Mouse (Mus musculus): ENCODE data around the gene Irf9. TPM values are rescaled to one million over a fixed set of nuclear protein-coding genes. Genes with fewer than 3 reads are reported as not detected.

The Irf9 gene
- polyA plus RNA-seq, 1 experiment from 2014 or later = 11.6 TPM

- H3K27me3 ChIP-seq (replicated peaks) = no peaks in the 10 kb centered on the region
- peaks cover 12% of the 10 kb centered on the region for H3K4me1 ChIP-seq
- peak overlapping the region; percentile 57 for H3K4me3 ChIP-seq (replicated peaks)
- peaks cover 13% of the 10 kb centered on the region; the same call in 1 of the 2 replicates for H3K36me3 ChIP-seq
- 32% methylated on average over 5 of the region's 5 CpGs for WGBS
- no peaks in the 10 kb centered on the region for H3K9me3 ChIP-seq
- no peak overlapping the region for H3K27ac ChIP-seq
- H3K9ac ChIP-seq = no peak overlapping the region
- ATAC-seq (ENCODE audit: insufficient read depth, low FRiP score, low read depth) = no peak
- peak overlapping the region; percentile 87 for H3K4me2 ChIP-seq
Measured at GRCm38 (mm10) chr14:55584303-55584701, 19.1 kb upstream of the Irf9 start.

GRCm38 (mm10) chr14:55584702-55585565 lies 18.4 kb upstream of the Irf9 start, which contains the start of gene Emc9:
Gene Emc9 (minus strand): TSS chr14:55585302.
- Histone ChIP-seq H3K27me3 (replicated peaks) (no peaks in the 10 kb centered on the region), H3K9me3 (no peaks in the 10 kb centered on the region), H3K4me3 (replicated peaks) (peak within 1 kb of the TSS; percentile 57), H3K9ac (peak within 1 kb of the TSS; percentile 19; the same call in 1 of the 2 replicates), H3K4me2 (peak within 1 kb of the TSS; percentile 87), H3K27ac (peak within 1 kb of the TSS; percentile 54), H3K4me1 (peaks cover 12% of the 10 kb centered on the region), H3K36me3 (peaks cover 13% of the 10 kb centered on the region; the same call in 1 of the 2 replicates)
- WGBS = 4% methylated on average over 43 of the region's 43 CpGs
- ATAC-seq (ENCODE audit: insufficient read depth, low FRiP score, low read depth) = peak; percentile 91

DNA sequence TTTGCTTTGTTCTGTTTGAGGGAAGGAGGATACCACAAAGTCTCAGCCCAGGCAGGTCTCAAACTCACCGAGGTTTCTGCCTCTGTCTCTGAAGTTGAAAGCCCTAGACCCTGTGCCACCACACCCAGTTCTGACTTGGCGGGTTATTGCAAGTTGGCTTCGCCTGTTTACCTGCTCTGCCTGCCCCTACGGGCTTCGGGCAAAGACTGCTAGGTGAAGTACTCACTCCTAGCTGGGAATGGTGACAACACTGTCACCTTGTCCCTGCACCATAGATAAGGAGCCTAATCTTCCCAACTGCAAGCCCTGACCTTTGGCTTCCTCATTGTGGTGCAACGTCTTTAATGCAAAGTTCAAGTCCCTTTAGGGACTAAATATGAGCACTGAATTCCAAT lies 17.8 kb upstream of the Irf9 start:
- peak overlapping the region; percentile 54 for H3K27ac ChIP-seq
- H3K4me3 ChIP-seq (replicated peaks) = peak overlapping the region; percentile 57
- peak; percentile 51; the same call in 1 of the 2 replicates for ATAC-seq (ENCODE audit: insufficient read depth, low FRiP score, low read depth)
- peaks cover 18% of the 10 kb centered on the region for H3K4me1 ChIP-seq
- H3K27me3 ChIP-seq (replicated peaks) = no peaks in the 10 kb centered on the region
- peak overlapping the region; percentile 87 for H3K4me2 ChIP-seq
- 39% methylated on average over 6 of the region's 6 CpGs for WGBS
- no peaks in the 10 kb centered on the region for H3K9me3 ChIP-seq
- peaks cover 10% of the 10 kb centered on the region; the same call in 1 of the 2 replicates for H3K36me3 ChIP-seq
- H3K9ac ChIP-seq = peak overlapping the region; percentile 19; the same call in 1 of the 2 replicates

DNA sequence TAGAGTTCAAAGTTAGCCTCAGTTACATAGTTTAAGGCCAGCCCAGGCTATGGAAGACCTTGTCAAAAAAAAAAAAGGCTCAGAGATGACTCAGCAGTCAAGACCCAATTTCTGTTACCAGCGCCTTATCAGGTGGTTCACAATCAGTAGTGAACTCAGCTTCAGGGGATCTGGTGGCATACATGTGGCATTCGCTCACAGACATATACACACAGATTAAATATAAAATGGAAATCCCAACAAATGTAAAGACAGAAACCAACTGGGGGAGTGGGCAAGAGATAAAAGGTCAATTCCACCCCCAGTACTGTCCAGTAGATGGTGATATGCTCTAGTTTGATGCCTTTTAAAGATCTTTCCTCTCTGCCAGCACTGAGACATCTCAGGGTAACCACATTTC lies 17.2 kb upstream of the Irf9 start:
- Histone ChIP-seq H3K4me2 (no peak overlapping the region), H3K27me3 (replicated peaks) (no peaks in the 10 kb centered on the region), H3K4me1 (peaks cover 18% of the 10 kb centered on the region), H3K27ac (0 out of 2 replicates have a peak overlapping the region, but pooled peaks have one; percentile 54), H3K4me3 (replicated peaks) (no peak overlapping the region), H3K9me3 (no peaks in the 10 kb centered on the region), H3K36me3 (peaks cover 5% of the 10 kb centered on the region; the same call in 1 of the 2 replicates), H3K9ac (no peak overlapping the region)
- 80% methylated on average over 2 of the region's 2 CpGs for WGBS
- ATAC-seq (ENCODE audit: insufficient read depth, low FRiP score, low read depth) = no peak

GRCm38 (mm10) chr14:55589271-55589670 lies 14.1 kb upstream of the Irf9 start:
- Histone ChIP-seq H3K9me3 (no peaks in the 10 kb centered on the region), H3K4me1 (peaks cover 27% of the 10 kb centered on the region), H3K27me3 (replicated peaks) (no peaks in the 10 kb centered on the region), H3K27ac (no peak overlapping the region), H3K4me2 (no peak overlapping the region), H3K9ac (no peak overlapping the region), H3K4me3 (replicated peaks) (no peak overlapping the region), H3K36me3 (no peaks in the 10 kb centered on the region; the same call in 1 of the 2 replicates)
- ATAC-seq (ENCODE audit: insufficient read depth, low FRiP score, low read depth) = no peak
- WGBS = 91% methylated on average over 5 of the region's 5 CpGs

DNA sequence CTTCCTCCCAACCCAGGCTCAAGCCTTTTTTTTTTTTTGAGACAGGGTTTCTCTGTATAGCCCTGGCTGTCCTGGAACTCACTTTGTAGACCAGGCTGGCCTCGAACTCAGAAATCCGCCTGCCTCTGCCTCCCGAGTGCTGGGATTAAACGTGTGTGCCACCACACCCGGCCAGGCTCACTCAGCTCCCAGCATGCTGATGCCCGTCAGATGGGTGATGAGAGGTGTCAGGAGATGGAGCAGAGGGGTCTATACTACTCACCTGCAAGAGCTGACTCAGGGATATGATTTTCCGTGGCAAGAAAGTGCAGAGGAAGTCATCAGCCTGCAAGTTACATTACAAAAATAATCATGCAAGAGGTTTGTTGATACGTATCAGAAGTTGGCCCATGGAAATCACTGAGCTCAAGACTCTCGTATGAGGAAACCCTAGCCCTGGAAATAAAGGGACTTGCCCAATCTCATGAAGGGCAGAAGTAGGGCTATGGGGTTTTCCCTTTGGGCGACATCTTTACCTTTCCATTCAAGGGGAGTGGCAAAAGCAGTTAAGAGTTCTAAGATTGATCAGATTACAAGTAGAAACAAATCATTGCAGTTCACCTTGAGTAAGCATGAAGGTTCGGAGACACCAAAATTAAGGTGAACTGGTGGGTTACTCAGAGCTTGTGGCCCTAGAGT lies 13.5 kb upstream of the Irf9 start:
- peak overlapping the region; percentile 99; the same call in 1 of the 2 replicates for H3K27ac ChIP-seq
- 75% methylated on average over 11 of the region's 11 CpGs for WGBS
- ATAC-seq (ENCODE audit: insufficient read depth, low FRiP score, low read depth) = no peak

GRCm38 (mm10) chr14:55590748-55591330 lies 12.5 kb upstream of the Irf9 start, which contains the start of gene Psme2:
Gene Psme2 (minus strand): TSS chr14:55591113.
- under 1% methylated on average over 22 of the region's 22 CpGs for WGBS
- Histone ChIP-seq H3K9me3 (no peaks in the 10 kb centered on the region), H3K4me2 (peak within 1 kb of the TSS; percentile 91), H3K36me3 (peaks cover 13% of the 10 kb centered on the region), H3K27ac (peak within 1 kb of the TSS; percentile 99), H3K4me3 (replicated peaks) (peak within 1 kb of the TSS; percentile 81), H3K27me3 (replicated peaks) (no peaks in the 10 kb centered on the region), H3K9ac (peak within 1 kb of the TSS; percentile 77), H3K4me1 (peaks cover 17% of the 10 kb centered on the region)
- ATAC-seq (ENCODE audit: insufficient read depth, low FRiP score, low read depth) = peak; percentile 96

More for the DNA sequence above, 13.5 kb upstream of the Irf9 start:
- H3K9me3 ChIP-seq = no peaks in the 10 kb centered on the region
- H3K36me3 ChIP-seq = peaks cover 4% of the 10 kb centered on the region
- peak overlapping the region; percentile 91 for H3K4me2 ChIP-seq
- 0 out of 2 replicates have a peak overlapping the region, but pooled peaks have one; percentile 37 for H3K9ac ChIP-seq
- H3K4me1 ChIP-seq = peaks cover 22% of the 10 kb centered on the region
- H3K27me3 ChIP-seq (replicated peaks) = no peaks in the 10 kb centered on the region
- peak overlapping the region; percentile 81 for H3K4me3 ChIP-seq (replicated peaks)

- Histone ChIP-seq H3K9ac (peak within 1 kb of the TSS; percentile 77), H3K27ac (peak within 1 kb of the TSS; percentile 99), H3K27me3 (replicated peaks) (no peaks in the 10 kb centered on the region), H3K4me2 (peak within 1 kb of the TSS; percentile 91), H3K4me1 (peaks cover 17% of the 10 kb centered on the region), H3K4me3 (replicated peaks) (peak within 1 kb of the TSS; percentile 81), H3K36me3 (peaks cover 19% of the 10 kb centered on the region), H3K9me3 (no peaks in the 10 kb centered on the region)
- peak; percentile 90 for ATAC-seq (ENCODE audit: insufficient read depth, low FRiP score, low read depth)
- WGBS = under 1% methylated on average over 33 of the region's 33 CpGs
Measured at GRCm38 (mm10) chr14:55591331-55591891, 12.0 kb upstream of the Irf9 start, which contains the start of gene Rnf31. Gene Rnf31 (plus strand): TSS chr14:55591708.

GRCm38 (mm10) chr14:55592226-55592625 lies 11.1 kb upstream of the Irf9 start:
- Histone ChIP-seq H3K36me3 (peaks cover 26% of the 10 kb centered on the region), H3K4me2 (peak overlapping the region; percentile 91), H3K4me3 (replicated peaks) (peak overlapping the region; percentile 81), H3K27ac (peak overlapping the region; percentile 99), H3K9me3 (no peaks in the 10 kb centered on the region), H3K27me3 (replicated peaks) (no peaks in the 10 kb centered on the region), H3K9ac (peak overlapping the region; percentile 77), H3K4me1 (peaks cover 17% of the 10 kb centered on the region)
- 4% methylated on average over 16 of the region's 16 CpGs for WGBS
- no peak for ATAC-seq (ENCODE audit: insufficient read depth, low FRiP score, low read depth)

GRCm38 (mm10) chr14:55596036-55596690 lies 7.2 kb upstream of the Irf9 start:
- Histone ChIP-seq H3K27me3 (replicated peaks) (no peaks in the 10 kb centered on the region), H3K36me3 (peaks cover 52% of the 10 kb centered on the region), H3K27ac (no peak overlapping the region), H3K4me2 (no peak overlapping the region), H3K4me3 (replicated peaks) (no peak overlapping the region), H3K4me1 (0 out of 2 replicates have a peak, but pooled peaks cover 9% of the 10 kb centered on the region), H3K9me3 (no peaks in the 10 kb centered on the region), H3K9ac (no peak overlapping the region)
- WGBS = 79% methylated on average over 13 of the region's 13 CpGs
- no peak for ATAC-seq (ENCODE audit: insufficient read depth, low FRiP score, low read depth)
